Mouse (Mus musculus) midbrain, embryonic 13.5 days (tissue): ENCODE data around the gene Zfp64. TPM values are rescaled to one million over a fixed set of nuclear protein-coding genes. Genes with fewer than 3 reads are reported as not detected.
A peak's percentile ranks its signal among the peaks of the same experiment; 100 is the strongest.

ENCODE experiments used
- ATAC-seq: fragments of 200-750 bp; cut with Nextera tagmentation; 2 replicates; pipeline ENCODE4 v1.8.0; 2017; ENCODE audit warnings: mild to moderate bottlenecking, moderate TSS enrichment, moderate library complexity
- H3K27ac ChIP-seq: fragments of 300-500 bp; sonication (generic); 2 replicates; pipeline ENCODE4 v1.5.1; 2015; ENCODE audit warnings: inconsistent platforms, mild to moderate bottlenecking, moderate library complexity
- H3K27me3 ChIP-seq: fragments of 300-500 bp; sonication (generic); 2 replicates; pipeline ENCODE4 v1.6.1; 2015; ENCODE audit warnings: mild to moderate bottlenecking, inconsistent platforms
- H3K36me3 ChIP-seq: fragments of 300-500 bp; sonication (generic); 2 replicates; pipeline ENCODE4 v1.6.1; 2015; ENCODE audit warnings: mild to moderate bottlenecking, inconsistent platforms
- H3K4me1 ChIP-seq: fragments of 300-500 bp; sonication (generic); replicated peaks from 2 replicates; pipeline ENCODE4 v1.6.1; 2015; ENCODE audit warnings: inconsistent platforms
- H3K4me2 ChIP-seq: fragments of 300-500 bp; sonication (generic); replicated peaks from 2 replicates; pipeline ENCODE4 v1.6.1; 2015; ENCODE audit warnings: moderate library complexity, mild to moderate bottlenecking, inconsistent platforms
- H3K4me3 ChIP-seq: fragments of 300-500 bp; sonication (generic); replicated peaks from 2 replicates; pipeline ENCODE4 v1.5.1; 2015; ENCODE audit warnings: mild to moderate bottlenecking, inconsistent platforms
- H3K9ac ChIP-seq: fragments of 300-500 bp; sonication (generic); replicated peaks from 2 replicates; pipeline ENCODE4 v1.6.1; 2015; ENCODE audit warnings: mild to moderate bottlenecking, inconsistent platforms
- H3K9me3 ChIP-seq: fragments of 300-500 bp; sonication (generic); 2 replicates; pipeline ENCODE4 v1.6.1; 2016; ENCODE audit warnings: mild to moderate bottlenecking, inconsistent platforms
- WGBS: fragments of 180-500 bp; shearing (Covaris S2); methylation state at CpG from one replicate; pipeline ENCODE4 v1.1.7; 2015; 5-methylcytosine and 5-hydroxymethylcytosine counted together
- polyA plus RNA-seq: library from polyadenylated mRNA; unstranded; fragments of >200 nt; fragmentation: Nextera tagmentation; extraction: Ambion mirVana; gene quantifications from 2 replicates; pipeline ENCODE4 v1.2.1, GENCODE M21; 2015

Gene Zfp64
- polyA plus RNA-seq, 1 experiment from 2014 or later: 42.0 TPM

DNA sequence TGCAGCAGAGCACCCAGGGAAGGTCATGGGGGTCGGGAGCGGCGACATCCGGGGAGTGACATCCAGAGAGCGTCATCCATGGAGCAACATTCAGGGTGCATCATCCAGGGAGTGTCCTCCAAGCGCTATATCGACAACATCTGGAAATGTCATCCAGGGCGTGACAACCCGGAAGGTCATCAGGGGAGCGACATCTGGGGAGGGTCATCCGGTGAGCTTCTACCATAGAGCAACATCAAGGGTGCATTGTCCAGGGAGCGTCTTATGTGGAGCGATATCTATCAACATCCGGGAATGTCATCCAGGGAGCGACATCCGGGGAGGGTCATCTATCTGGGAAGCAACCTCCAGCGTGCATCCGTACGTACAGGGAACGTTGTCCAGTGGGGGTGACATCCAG is 14.7 kb upstream of the Zfp64 start:
- ATAC-seq: no peak
- Histone ChIP-seq H3K27ac (no peak overlapping the region), H3K27me3 (no peaks in the 10 kb centered on the region), H3K9me3 (peaks cover 15% of the 10 kb centered on the region), H3K36me3 (no peaks in the 10 kb centered on the region), H3K4me2 (no peak overlapping the region), H3K4me3 (no peak overlapping the region), H3K9ac (no peak overlapping the region), H3K4me1 (no peaks in the 10 kb centered on the region)
- 96% methylated on average over 20 of the region's 20 CpGs for WGBS

GRCm38 (mm10) chr2:168968136-168968925 is 12.9 kb upstream of the Zfp64 start:
- no peaks in the 10 kb centered on the region for H3K4me1 ChIP-seq
- WGBS: 84% methylated on average over 12 of the region's 12 CpGs
- no peak for ATAC-seq

DNA sequence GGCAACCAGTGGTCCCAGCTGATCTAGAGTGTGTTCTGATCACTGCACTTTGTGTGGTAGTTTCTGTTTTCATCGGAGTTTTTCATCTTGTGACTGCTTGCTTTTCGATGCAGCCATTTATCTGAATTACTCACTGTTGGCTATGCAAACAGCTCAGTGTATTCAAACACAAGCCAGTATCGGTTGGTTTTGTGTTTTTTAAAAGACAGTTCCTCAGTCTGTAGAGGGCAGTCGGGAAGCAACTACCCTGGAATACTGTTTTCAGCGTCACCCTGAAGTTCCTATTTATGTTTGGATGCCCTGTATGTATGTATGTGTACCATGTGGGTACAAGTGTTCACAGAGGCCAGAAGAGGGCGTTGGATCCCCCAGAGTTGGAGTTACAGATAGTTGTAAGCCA is 11.1 kb upstream of the Zfp64 start:
- Histone ChIP-seq H3K4me3 (no peak overlapping the region), H3K36me3 (0 out of 2 replicates have a peak, but pooled peaks cover 3% of the 10 kb centered on the region), H3K27ac (no peak overlapping the region), H3K4me2 (no peak overlapping the region), H3K9me3 (peaks cover 24% of the 10 kb centered on the region), H3K27me3 (no peaks in the 10 kb centered on the region), H3K4me1 (no peaks in the 10 kb centered on the region), H3K9ac (no peak overlapping the region)
- ATAC-seq: no peak
- 83% methylated on average over 6 of the region's 6 CpGs for WGBS

More at GRCm38 (mm10) chr2:168968136-168968925, 12.9 kb upstream of the Zfp64 start:
- Histone ChIP-seq H3K36me3 (0 out of 2 replicates have a peak, but pooled peaks cover 3% of the 10 kb centered on the region), H3K9ac (no peak overlapping the region), H3K27ac (no peak overlapping the region), H3K4me3 (no peak overlapping the region), H3K9me3 (peaks cover 24% of the 10 kb centered on the region), H3K27me3 (no peaks in the 10 kb centered on the region), H3K4me2 (no peak overlapping the region)

DNA sequence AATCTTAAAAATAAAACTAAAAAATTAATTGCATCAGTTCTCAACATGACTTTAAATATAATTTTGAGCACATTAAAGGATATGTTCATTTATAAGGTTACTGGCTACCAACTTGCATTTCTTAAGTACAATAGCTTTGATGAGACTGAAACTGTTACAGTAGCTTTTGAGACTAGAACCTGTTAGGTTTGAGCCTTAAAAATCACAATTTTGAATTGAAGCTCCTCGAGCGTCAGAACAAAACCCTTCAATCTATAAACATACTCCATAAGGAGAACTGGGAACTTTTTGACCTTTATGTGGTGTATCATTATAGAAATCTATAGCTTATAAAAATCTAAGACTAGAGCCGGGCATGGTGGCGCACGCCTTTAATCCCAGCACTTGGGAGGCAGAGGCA is 9.5 kb upstream of the Zfp64 start:
- 94% methylated on average over 5 of the region's 5 CpGs for WGBS
- Histone ChIP-seq H3K36me3 (0 out of 2 replicates have a peak, but pooled peaks cover 3% of the 10 kb centered on the region), H3K4me3 (no peak overlapping the region), H3K9ac (no peak overlapping the region), H3K4me1 (no peaks in the 10 kb centered on the region), H3K27me3 (no peaks in the 10 kb centered on the region), H3K9me3 (peaks cover 24% of the 10 kb centered on the region), H3K27ac (no peak overlapping the region), H3K4me2 (no peak overlapping the region)
- ATAC-seq: no peak

- Histone ChIP-seq H3K9ac (no peak overlapping the region), H3K4me1 (no peaks in the 10 kb centered on the region), H3K27me3 (no peaks in the 10 kb centered on the region), H3K4me3 (no peak overlapping the region), H3K27ac (no peak overlapping the region), H3K9me3 (peaks cover 24% of the 10 kb centered on the region), H3K36me3 (0 out of 2 replicates have a peak, but pooled peaks cover 3% of the 10 kb centered on the region), H3K4me2 (no peak overlapping the region)
- WGBS: 86% methylated on average over 4 of the region's 4 CpGs
- no peak for ATAC-seq
These were observed 6.6 kb upstream of the Zfp64 start for GRCm38 (mm10) chr2:168961729-168962666.

- Histone ChIP-seq H3K4me1 (peaks cover 2% of the 10 kb centered on the region), H3K9me3 (peaks cover 15% of the 10 kb centered on the region), H3K4me2 (no peak overlapping the region), H3K9ac (no peak overlapping the region), H3K4me3 (no peak overlapping the region), H3K27me3 (no peaks in the 10 kb centered on the region), H3K36me3 (0 out of 2 replicates have a peak, but pooled peaks cover 3% of the 10 kb centered on the region), H3K27ac (no peak overlapping the region)
- ATAC-seq: no peak
- 93% methylated on average over 3 of the region's 3 CpGs for WGBS
These were observed 5.4 kb upstream of the Zfp64 start for GRCm38 (mm10) chr2:168960814-168961213.

DNA sequence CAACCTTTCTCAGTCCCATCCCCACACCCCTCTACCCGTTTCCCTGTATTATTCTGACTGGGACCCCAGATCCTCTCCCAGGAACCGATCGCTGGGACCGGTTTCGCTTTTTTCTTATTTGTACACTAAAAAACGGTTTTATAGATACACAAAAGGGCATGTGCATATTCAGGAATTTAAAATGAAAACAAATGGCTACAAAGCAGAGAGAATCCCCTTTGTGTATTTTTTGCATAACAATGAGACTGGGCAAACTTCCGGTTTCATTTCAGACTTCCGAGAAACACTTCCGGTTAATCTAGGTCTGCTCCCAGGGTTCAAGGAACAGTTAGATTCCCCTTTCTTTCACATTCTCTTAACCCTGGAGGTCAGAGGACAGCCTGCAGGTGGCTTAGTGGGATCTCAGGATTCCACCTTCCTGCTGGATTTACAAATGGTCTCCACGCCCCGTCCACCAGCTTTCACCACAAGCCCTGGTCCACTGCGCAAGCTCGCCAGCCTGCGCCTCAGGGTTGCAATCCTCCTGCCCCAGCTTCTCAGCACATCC is 4.0 kb upstream of the Zfp64 start:
- Histone ChIP-seq H3K4me3 (no peak overlapping the region), H3K9me3 (peaks cover 7% of the 10 kb centered on the region), H3K36me3 (0 out of 2 replicates have a peak, but pooled peaks cover 3% of the 10 kb centered on the region), H3K4me2 (no peak overlapping the region), H3K9ac (no peak overlapping the region), H3K4me1 (peaks cover 10% of the 10 kb centered on the region), H3K27me3 (no peaks in the 10 kb centered on the region), H3K27ac (no peak overlapping the region)
- ATAC-seq: no peak
- WGBS: 83% methylated on average over 14 of the region's 14 CpGs

GRCm38 (mm10) chr2:168955850-168956346 is 511 bp upstream of the Zfp64 start:
- Histone ChIP-seq H3K4me1 (peaks cover 21% of the 10 kb centered on the region), H3K4me2 (peak overlapping the region; percentile 97), H3K9me3 (no peaks in the 10 kb centered on the region), H3K4me3 (peak overlapping the region; percentile 88), H3K9ac (peak overlapping the region; percentile 89), H3K27ac (peak overlapping the region; percentile 83; the same call in 1 of the 2 replicates), H3K27me3 (no peaks in the 10 kb centered on the region), H3K36me3 (peaks cover 9% of the 10 kb centered on the region)
- ATAC-seq: no peak
- 53% methylated on average over 10 of the region's 10 CpGs for WGBS

DNA sequence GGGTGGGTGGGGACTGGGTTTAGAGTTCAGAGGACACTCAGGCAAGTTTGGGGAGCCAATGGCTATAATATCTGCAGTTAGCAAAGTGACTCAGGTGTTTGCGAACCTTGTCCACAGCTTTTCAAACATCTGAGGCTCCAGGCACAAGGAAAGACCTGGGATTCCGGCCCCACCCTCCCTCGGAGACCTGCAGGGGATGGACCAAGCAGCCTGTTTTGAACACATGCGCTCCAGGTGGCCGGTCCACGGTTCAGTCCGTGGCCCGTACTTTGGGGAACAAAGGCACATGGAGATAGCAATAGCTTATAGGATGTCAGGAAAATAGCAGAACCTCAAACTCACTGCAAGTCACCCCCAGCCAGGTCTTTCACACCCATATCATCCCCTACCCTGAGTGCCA is 1.0 kb downstream of the Zfp64 start:
- H3K27ac ChIP-seq: no peak overlapping the region
- H3K27me3 ChIP-seq: no peaks in the 10 kb centered on the region
- H3K4me3 ChIP-seq: peak overlapping the region; percentile 88
- H3K9ac ChIP-seq: peak overlapping the region; percentile 89
- H3K4me1 ChIP-seq: peaks cover 21% of the 10 kb centered on the region
- ATAC-seq: peak; percentile 6; the same call in 1 of the 2 replicates
- H3K9me3 ChIP-seq: no peaks in the 10 kb centered on the region
- 17% methylated on average over 8 of the region's 8 CpGs for WGBS
- peaks cover 25% of the 10 kb centered on the region for H3K36me3 ChIP-seq
- peak overlapping the region; percentile 97 for H3K4me2 ChIP-seq

- Histone ChIP-seq H3K9ac (no peak overlapping the region), H3K4me1 (peaks cover 2% of the 10 kb centered on the region), H3K36me3 (peaks cover 78% of the 10 kb centered on the region), H3K9me3 (no peaks in the 10 kb centered on the region), H3K27ac (no peak overlapping the region), H3K27me3 (no peaks in the 10 kb centered on the region), H3K4me2 (no peak overlapping the region), H3K4me3 (no peak overlapping the region)
- ATAC-seq: no peak
- 85% methylated on average over 6 of the region's 6 CpGs for WGBS
These were observed 6.9 kb downstream of the Zfp64 start for GRCm38 (mm10) chr2:168948506-168948905.

DNA sequence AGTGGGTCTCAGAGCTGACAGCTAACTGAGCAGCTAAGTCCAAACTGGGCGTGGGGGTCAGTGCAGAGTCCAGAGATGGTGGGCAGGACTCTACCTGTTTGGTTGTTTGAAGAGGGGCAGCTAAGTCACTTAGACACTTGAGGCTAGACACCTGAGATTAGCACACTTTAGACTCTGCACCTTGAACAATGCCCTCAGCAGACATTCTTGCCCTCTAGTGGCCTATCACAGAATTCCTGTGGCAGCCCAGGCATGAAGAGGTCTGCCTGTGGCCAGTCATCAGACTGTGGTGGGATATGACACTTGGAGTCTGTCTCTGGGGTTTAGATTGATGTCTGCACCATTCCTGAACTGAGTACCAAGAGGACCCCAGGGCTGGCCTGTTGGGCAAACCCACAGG is 7.7 kb downstream of the Zfp64 start:
- ATAC-seq: no peak
- Histone ChIP-seq H3K27ac (no peak overlapping the region), H3K36me3 (peaks cover 86% of the 10 kb centered on the region), H3K9ac (no peak overlapping the region), H3K9me3 (no peaks in the 10 kb centered on the region), H3K4me3 (no peak overlapping the region), H3K4me2 (no peak overlapping the region), H3K27me3 (no peaks in the 10 kb centered on the region), H3K4me1 (no peaks in the 10 kb centered on the region)
- WGBS: 100% methylated on average over 1 of the region's 1 CpGs
